Mouse (Mus musculus): Measurements from ENCODE around the gene Cadps. TPM values are rescaled to one million over a fixed set of nuclear protein-coding genes. Genes with fewer than 3 reads are reported as not detected.

Gene Cadps
- polyA plus RNA-seq, 1 experiment from 2014 or later = 7.8 TPM

- peaks cover 28% of the 10 kb centered on the region for H3K4me1 ChIP-seq (replicated peaks)
- H3K27me3 ChIP-seq (ENCODE audit: insufficient read depth, poor library complexity, severe bottlenecking) = peaks cover 100% of the 10 kb centered on the region
- WGBS = under 1% methylated on average over 40 of the region's 40 CpGs
- no peak overlapping the region for H3K27ac ChIP-seq
- no peaks in the 10 kb centered on the region for H3K36me3 ChIP-seq
- H3K9me3 ChIP-seq = no peaks in the 10 kb centered on the region
- DNase-seq (ENCODE audit: low spot score) = peak; percentile 56
- peak overlapping the region; percentile 36 for H3K4me3 ChIP-seq
These were observed 477.5 kb downstream of the Cadps start for GRCm38 (mm10) chr14:12345241-12345921.

- DNase-seq (ENCODE audit: low spot score) = peak; percentile 60
- Histone ChIP-seq H3K9me3 (no peaks in the 10 kb centered on the region), H3K27me3 (ENCODE audit: insufficient read depth, poor library complexity, severe bottlenecking) (peaks cover 100% of the 10 kb centered on the region), H3K4me1 (replicated peaks) (peaks cover 28% of the 10 kb centered on the region), H3K4me3 (peak overlapping the region; percentile 36), H3K27ac (no peak overlapping the region), H3K36me3 (no peaks in the 10 kb centered on the region)
- under 1% methylated on average over 39 of the region's 39 CpGs for WGBS
These were observed 478.1 kb downstream of the Cadps start for GRCm38 (mm10) chr14:12344746-12345240.

GRCm38 (mm10) chr14:12344061-12344745 is 478.7 kb downstream of the Cadps start:
- H3K36me3 ChIP-seq = no peaks in the 10 kb centered on the region
- peaks cover 28% of the 10 kb centered on the region for H3K4me1 ChIP-seq (replicated peaks)
- peaks cover 100% of the 10 kb centered on the region for H3K27me3 ChIP-seq (ENCODE audit: insufficient read depth, poor library complexity, severe bottlenecking)
- 2% methylated on average over 24 of the region's 24 CpGs for WGBS
- H3K4me3 ChIP-seq = peak overlapping the region; percentile 36
- peak; percentile 11 for DNase-seq (ENCODE audit: low spot score)
- H3K27ac ChIP-seq = no peak overlapping the region
- no peaks in the 10 kb centered on the region for H3K9me3 ChIP-seq

GRCm38 (mm10) chr14:12343451-12343941 is 479.4 kb downstream of the Cadps start:
- H3K27ac ChIP-seq = no peak overlapping the region

DNA sequence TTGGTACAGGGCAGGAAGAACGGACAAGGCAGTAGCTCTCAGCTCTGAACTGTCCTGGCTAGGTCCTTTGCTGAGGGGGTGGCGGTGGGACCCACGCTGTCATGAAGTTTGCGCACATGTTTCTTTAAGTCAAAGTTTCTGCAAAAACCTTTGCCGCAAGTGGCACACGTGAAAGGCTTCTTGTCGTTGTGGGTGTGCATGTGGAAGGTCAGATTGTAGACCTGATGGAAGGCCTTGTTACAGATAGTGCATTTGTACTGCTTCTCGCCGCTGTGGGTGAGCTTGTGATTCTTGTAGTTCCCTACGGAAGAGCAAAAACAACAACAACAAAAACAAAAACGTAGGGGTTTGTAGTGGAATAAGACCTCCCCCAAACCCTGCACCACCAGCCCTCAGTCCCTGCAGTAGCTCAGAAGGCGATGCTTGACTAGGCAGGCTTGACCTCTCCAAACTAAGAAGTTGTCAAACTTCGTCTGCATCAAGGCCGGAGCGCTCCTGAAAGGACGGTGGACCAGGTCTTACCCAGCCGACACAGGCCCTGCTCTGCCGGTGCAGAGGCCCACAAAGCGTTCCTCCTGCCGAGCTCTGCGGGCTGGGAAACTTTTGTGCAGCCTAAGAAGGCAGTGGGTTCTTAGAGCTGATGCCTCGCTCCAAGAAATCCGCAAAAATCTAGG is 480.3 kb downstream of the Cadps start:
- Histone ChIP-seq H3K4me1 (replicated peaks) (peaks cover 28% of the 10 kb centered on the region), H3K27me3 (ENCODE audit: insufficient read depth, poor library complexity, severe bottlenecking) (peaks cover 100% of the 10 kb centered on the region), H3K27ac (no peak overlapping the region)

More at GRCm38 (mm10) chr14:12343451-12343941, 479.4 kb downstream of the Cadps start:
- Histone ChIP-seq H3K27me3 (ENCODE audit: insufficient read depth, poor library complexity, severe bottlenecking) (peaks cover 100% of the 10 kb centered on the region), H3K36me3 (no peaks in the 10 kb centered on the region), H3K4me3 (peak overlapping the region; percentile 18; the same call in 1 of the 2 replicates), H3K9me3 (no peaks in the 10 kb centered on the region), H3K4me1 (replicated peaks) (peaks cover 28% of the 10 kb centered on the region)
- peak; percentile 46 for DNase-seq (ENCODE audit: low spot score)
- 1% methylated on average over 20 of the region's 20 CpGs for WGBS

DNA sequence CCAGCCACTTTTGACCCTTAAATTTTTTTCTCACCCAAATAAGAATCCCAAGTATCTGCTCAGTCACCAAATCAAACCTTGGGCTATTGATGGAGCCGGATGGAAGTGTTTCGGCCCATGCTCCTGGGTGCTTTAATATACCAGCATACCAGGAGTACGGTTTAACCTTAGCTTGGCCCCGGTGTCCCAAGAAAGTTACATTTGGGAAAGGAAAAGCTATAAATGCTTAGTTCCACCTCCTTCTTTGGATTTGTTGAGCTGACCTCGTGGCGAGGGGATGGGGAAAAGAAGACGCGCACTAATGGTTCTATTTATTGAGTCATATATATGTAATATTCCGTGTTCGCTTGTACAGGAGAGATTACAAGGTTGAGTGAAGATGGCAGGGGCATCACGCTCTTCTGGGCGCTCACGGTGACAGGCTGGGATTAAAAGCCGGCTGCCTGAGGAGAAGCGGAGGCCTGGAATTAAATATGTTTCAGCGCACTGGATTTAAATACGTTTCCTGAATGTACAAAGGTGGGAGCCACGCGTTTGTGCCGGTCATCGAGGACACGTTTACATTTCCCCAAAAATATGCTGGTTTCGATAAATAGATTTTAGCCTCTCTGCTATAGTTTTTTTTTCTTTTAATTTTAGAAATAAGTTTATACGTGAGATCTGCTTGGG is 481.0 kb downstream of the Cadps start:
- Histone ChIP-seq H3K4me3 (no peak overlapping the region), H3K4me1 (replicated peaks) (peaks cover 28% of the 10 kb centered on the region), H3K9me3 (no peaks in the 10 kb centered on the region), H3K27ac (no peak overlapping the region), H3K27me3 (ENCODE audit: insufficient read depth, poor library complexity, severe bottlenecking) (peaks cover 100% of the 10 kb centered on the region), H3K36me3 (no peaks in the 10 kb centered on the region)
- WGBS = 2% methylated on average over 24 of the region's 24 CpGs
- no peak for DNase-seq (ENCODE audit: low spot score)

More for the DNA sequence above, 480.3 kb downstream of the Cadps start:
- Histone ChIP-seq H3K4me3 (peak overlapping the region; percentile 4; the same call in 1 of the 2 replicates), H3K9me3 (no peaks in the 10 kb centered on the region), H3K36me3 (no peaks in the 10 kb centered on the region)
- WGBS = under 1% methylated on average over 23 of the region's 23 CpGs
- DNase-seq (ENCODE audit: low spot score) = peak; percentile 46

DNA sequence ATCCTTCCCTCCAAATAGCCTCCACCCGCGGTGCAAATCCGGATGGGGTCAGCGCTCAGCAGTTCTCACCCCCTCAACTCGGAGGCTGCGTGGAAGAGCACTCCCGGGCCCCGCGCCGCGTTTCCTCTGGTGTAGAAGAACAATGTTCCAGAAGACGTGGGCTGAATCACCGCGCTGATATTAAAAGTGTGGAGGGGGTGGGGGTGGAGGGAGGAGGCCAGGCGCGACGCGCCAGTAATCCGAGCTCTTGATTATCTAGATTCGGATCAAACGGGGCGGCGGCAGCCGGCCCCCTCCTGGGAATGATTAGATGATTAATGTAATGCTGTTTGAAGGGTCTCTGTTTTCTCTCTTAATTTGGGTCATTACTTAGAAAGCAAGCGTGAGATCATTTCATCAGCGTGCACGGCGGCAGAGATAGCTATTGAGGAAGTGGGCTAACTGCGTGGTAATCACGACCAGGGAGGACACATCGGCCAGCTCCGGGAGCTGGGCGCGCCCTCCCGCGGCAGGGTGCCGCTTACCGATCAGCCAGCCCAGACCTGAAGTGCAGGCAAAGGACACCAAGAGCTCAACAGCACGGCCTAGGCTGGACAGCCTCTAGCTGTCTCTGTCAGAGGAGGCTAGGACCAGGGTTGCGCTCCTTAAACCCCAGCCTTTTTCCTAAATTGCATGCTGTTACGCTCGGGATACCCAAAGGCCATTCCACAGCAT is 481.6 kb downstream of the Cadps start:
- peaks cover 27% of the 10 kb centered on the region for H3K4me1 ChIP-seq (replicated peaks)
- no peaks in the 10 kb centered on the region for H3K36me3 ChIP-seq
- H3K27me3 ChIP-seq (ENCODE audit: insufficient read depth, poor library complexity, severe bottlenecking) = peaks cover 100% of the 10 kb centered on the region
- 0 out of 2 replicates have a peak overlapping the region, but pooled peaks have one; percentile 11 for H3K4me3 ChIP-seq
- DNase-seq (ENCODE audit: low spot score) = peak; percentile 62
- no peaks in the 10 kb centered on the region for H3K9me3 ChIP-seq
- WGBS = under 1% methylated on average over 42 of the region's 42 CpGs
- no peak overlapping the region for H3K27ac ChIP-seq

- Histone ChIP-seq H3K27ac (no peak overlapping the region), H3K36me3 (no peaks in the 10 kb centered on the region), H3K9me3 (no peaks in the 10 kb centered on the region), H3K27me3 (ENCODE audit: insufficient read depth, poor library complexity, severe bottlenecking) (peaks cover 100% of the 10 kb centered on the region), H3K4me3 (no peak overlapping the region), H3K4me1 (replicated peaks) (peaks cover 20% of the 10 kb centered on the region)
- DNase-seq (ENCODE audit: low spot score) = peak; percentile 35
- WGBS = under 1% methylated on average over 19 of the region's 19 CpGs
These were observed 482.4 kb downstream of the Cadps start for GRCm38 (mm10) chr14:12340238-12341074.

- peaks cover 100% of the 10 kb centered on the region for H3K27me3 ChIP-seq (ENCODE audit: insufficient read depth, poor library complexity, severe bottlenecking)
- H3K9me3 ChIP-seq = no peaks in the 10 kb centered on the region
- no peak overlapping the region for H3K4me3 ChIP-seq
- DNase-seq (ENCODE audit: low spot score) = no peak
- 1% methylated on average over 10 of the region's 10 CpGs for WGBS
- H3K36me3 ChIP-seq = no peaks in the 10 kb centered on the region
- peaks cover 9% of the 10 kb centered on the region for H3K4me1 ChIP-seq (replicated peaks)
- H3K27ac ChIP-seq = no peak overlapping the region
These were observed 483.9 kb downstream of the Cadps start for GRCm38 (mm10) chr14:12338811-12339565.

GRCm38 (mm10) chr14:12337998-12338809 is 484.7 kb downstream of the Cadps start:
- Histone ChIP-seq H3K36me3 (no peaks in the 10 kb centered on the region), H3K4me1 (replicated peaks) (peaks cover 9% of the 10 kb centered on the region), H3K9me3 (no peaks in the 10 kb centered on the region), H3K4me3 (no peak overlapping the region), H3K27ac (no peak overlapping the region), H3K27me3 (ENCODE audit: insufficient read depth, poor library complexity, severe bottlenecking) (peaks cover 100% of the 10 kb centered on the region)
- peak; percentile 23 for DNase-seq (ENCODE audit: low spot score)
- under 1% methylated on average over 16 of the region's 16 CpGs for WGBS

Data from hindbrain, embryonic 10.5 days (tissue).